Mouse (Mus musculus): ENCODE results near the gene Ipo4.
A peak's percentile ranks its signal among the peaks of the same experiment; 100 is the strongest.

Ipo4 gene

DNA sequence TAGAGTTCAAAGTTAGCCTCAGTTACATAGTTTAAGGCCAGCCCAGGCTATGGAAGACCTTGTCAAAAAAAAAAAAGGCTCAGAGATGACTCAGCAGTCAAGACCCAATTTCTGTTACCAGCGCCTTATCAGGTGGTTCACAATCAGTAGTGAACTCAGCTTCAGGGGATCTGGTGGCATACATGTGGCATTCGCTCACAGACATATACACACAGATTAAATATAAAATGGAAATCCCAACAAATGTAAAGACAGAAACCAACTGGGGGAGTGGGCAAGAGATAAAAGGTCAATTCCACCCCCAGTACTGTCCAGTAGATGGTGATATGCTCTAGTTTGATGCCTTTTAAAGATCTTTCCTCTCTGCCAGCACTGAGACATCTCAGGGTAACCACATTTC, 49.6 kb downstream of the Ipo4 start:
- no peak for DNase-seq

DNA sequence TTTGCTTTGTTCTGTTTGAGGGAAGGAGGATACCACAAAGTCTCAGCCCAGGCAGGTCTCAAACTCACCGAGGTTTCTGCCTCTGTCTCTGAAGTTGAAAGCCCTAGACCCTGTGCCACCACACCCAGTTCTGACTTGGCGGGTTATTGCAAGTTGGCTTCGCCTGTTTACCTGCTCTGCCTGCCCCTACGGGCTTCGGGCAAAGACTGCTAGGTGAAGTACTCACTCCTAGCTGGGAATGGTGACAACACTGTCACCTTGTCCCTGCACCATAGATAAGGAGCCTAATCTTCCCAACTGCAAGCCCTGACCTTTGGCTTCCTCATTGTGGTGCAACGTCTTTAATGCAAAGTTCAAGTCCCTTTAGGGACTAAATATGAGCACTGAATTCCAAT, 50.2 kb downstream of the Ipo4 start:
- DNase-seq = peak; percentile 43

DNA sequence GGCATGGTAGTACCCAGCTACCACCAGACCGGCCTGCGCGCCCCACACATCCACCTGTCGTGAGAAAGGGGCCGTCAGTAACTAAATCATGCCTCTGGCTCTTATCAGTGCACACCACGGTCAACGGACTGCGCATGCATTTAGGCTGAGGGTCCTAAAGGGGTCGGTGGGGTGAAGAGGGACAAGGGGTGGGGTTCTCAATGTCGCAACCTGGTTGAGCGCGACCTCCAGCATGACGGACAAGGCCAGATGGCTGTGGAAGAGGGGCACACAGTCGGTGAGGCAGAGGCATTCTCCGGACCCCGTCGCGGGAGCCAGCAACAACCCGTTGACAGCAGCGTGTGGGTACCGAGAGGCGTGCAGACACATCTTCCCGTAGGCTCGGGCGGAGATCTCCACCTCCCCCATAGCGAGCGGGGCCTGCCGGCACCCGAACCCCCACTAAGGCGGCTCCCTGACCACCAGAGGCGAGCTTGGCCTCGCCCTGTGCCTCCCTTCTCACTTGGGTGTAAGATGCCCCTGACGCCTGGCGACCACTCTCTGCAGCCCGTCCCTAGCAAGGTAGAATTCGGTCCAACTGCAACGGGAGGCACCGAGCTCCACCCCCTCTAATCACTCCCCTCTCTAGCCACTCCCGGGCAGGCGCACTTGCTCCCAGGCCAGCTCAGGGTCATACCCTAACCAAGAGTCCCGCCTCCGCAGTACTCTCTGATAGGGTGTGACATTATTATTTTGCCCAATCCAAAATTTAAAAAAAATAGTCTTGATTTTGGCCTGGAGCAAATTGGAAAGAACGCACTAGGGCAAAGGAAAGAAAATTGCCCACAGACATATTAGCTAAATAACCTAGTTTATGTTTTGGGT, 50.8 kb downstream of the Ipo4 start, which contains the start of gene Emc9:
TSS of gene Emc9 (minus strand) at position 601 of the 864 bp plus-strand sequence.
- DNase-seq = peak; percentile 87

DNA sequence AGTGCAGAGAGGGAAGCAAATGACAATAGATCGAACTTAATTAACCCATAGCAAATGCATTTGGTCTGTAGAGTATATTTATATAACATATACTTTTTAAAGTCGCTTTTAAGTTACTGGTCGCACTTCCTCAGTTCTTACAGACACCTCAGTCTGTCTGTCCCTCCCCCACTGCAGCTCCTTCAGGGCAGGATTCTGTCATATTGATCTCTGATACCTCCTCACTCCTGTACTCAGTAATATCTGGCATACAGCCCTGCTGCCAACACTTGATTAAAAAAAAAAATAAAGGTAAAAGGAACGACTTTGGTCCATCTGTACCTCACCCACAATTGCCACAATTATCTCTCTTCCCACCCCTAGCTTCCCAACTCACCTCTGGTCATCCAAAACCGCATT, 51.5 kb downstream of the Ipo4 start:
- no peak for DNase-seq

DNA sequence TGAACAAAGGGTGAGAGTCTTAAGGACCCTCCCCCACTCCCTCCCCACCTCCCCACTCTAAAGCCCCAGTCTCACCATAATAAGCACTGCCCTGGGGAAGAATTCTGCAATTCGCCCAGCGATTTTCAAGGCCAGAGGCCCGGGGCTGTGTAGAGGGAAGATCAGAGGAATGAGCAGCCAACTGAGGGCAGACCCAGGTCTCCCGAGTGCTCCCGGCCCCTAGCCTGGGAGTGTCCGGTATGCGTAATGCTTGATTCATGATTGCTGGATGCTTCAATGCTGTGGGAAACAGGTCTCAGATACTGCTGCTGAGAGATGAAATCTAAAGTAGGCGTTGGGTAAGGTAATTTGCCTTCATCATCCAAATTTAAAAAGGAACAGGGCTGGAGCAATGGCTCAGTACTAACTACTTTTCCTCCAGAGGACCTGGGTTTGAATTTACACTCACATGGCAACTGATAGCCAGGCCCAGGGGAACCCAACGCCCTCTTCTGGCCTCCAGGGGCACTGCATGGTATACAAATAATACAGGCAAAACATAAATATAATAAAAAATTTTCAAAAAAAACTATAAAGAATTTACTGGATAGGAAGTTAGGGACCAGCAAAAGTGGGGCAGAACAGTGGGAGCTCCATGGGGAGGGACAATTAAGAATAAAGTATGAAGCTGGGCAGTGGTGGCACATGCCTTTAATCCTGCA, 53.6 kb downstream of the Ipo4 start:
- no peak for DNase-seq

DNA sequence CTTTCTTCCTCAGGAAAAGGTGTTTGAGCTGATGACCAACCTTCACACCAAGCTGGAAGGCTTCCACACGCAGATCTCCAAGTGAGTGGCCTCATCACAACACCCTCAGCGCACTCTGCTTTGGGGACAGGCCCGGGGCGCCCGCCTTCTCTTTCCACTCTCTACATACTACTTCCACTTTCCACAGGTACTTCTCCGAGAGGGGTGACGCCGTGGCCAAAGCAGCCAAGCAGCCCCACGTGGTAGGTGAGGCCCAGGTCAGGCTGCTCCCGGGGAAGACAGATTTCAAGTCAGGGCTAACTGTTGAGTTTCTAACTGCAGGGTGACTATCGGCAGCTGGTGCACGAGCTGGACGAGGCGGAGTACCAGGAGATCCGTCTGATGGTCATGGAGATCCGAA, 55.0 kb downstream of the Ipo4 start:
- peak; percentile 28 for DNase-seq

DNA sequence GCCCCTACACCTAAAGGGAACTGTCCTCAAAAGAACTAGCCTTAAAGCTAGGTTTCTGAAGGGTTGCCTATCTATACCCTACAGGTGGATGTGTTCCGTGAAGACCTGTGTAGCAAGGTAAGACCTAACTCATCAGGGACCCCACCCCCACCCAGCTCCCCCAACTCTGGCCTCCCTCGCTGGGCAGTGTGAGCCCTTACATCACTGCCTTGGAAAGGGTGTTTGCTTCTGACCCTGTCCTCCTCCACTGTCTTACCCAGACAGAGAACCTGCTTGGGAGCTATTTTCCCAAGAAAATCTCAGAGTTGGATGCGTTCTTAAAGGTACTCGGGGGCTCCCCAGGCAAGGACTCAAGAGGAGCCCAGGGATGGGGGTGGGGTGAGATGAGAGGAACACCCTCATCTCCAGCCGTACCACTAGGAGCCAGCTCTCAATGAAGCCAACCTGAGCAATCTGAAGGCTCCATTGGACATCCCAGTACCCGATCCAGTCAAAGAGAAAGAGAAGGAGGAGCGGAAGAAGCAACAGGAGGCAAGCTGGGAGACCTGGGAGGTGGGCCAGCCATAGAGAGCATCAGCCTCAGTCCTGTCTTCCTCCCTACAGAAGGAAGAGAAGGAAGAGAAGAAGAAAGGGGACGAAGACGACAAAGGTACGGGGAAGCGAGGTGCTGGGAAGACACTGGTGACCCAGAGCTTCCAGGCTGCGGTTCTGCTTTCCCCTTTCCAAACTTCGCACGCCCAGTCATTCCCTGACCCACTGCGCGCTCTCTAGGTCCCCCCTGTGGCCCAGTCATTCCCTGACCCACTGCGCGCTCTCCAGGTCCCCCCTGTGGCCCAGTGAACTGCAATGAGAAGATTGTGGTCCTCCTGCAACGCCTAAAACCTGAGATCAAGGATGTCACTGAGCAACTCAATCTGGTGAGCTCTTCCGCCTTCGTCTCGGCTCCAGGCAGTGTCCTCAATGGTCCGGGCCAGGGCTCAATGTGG, 56.0 kb downstream of the Ipo4 start:
- DNase-seq = peak; percentile 25

DNA sequence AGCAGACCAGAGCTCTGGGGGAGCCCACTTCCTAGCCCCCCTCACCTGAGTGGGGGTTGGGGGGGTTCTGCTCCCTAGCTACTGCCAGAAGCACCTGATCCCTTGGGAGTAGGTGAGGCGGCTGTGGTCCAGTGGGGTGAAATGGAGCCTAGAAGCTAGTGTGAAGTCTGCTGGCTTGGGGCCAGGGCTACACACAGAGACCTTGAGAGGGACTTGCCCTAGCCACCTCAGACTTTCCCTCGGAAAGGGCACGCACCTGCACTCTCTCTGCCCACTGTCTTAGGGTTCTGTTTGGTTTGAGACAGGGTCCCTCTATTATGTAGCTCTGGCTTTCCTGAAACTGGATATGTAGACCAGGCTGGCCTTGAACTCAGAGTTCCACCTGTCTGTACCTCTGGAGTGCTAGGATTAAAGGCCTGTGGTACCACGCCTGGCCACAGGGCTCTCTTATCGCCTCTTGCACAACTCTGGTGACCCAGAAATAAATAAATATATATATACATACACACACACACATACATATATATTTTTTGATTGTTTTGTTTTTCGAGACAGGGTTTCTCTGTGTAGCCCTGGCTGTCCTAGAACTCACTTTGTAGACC, 57.0 kb downstream of the Ipo4 start:
- DNase-seq = no peak

DNA sequence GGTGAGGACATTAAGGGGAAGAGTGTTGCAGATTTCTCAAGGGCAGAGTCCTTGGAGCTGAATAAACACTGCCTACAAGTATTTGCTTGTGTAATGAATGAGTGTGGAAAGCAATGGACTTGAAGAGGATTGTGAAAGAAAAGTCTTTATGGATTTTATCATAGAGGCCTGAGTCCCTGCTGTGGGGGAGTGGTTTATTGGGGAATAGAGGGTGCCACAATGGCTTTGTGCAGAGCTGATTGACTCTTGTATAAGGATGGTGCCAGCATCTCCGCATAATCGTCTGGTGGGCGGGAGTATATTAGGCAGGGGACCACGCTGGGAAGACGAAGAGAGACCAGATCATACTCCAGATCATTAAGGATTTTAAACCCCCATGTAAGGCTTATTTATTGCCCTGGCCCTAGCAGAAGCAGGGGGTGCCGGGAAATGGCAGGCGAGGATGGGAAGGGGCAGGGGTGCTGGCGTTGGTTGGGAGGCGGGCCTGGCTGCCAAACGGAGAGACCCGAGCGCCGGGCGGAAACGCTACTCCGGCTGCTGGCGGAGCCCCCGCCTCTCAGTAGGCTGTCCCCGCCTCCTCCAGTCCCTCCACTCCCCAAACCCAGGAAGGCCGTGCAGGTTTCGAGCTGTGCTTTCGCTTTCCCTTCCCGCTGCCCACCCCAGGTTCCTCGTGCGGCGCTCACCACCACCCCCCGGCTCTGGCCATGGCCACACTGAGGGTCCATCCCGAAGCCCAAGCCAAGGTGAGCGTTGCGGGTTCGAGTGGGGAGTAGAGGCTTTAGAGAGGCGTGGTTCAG, 57.7 kb downstream of the Ipo4 start, which contains the start of gene Psme1:
TSS of gene Psme1 (plus strand) at position 253 of the 797 bp plus-strand sequence.
- peak; percentile 71 for DNase-seq

DNA sequence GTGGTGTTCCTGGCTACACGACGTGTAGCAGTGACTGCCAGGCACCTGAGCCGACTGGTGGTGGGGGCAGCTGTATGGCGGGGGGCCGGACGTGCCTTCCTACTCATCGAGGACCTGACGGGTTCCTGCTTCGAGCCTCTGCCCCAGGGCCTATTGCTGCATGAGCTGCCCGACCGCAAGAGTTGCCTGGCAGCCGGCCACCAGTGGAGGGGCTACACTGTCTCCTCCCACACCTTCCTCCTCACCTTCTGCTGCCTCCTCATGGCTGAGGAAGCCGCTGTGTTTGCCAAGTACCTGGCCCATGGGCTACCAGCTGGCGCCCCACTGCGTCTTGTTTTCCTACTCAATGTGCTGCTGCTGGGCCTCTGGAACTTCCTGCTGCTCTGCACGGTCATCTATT, 59.4 kb downstream of the Ipo4 start:
- no peak for DNase-seq

DNA sequence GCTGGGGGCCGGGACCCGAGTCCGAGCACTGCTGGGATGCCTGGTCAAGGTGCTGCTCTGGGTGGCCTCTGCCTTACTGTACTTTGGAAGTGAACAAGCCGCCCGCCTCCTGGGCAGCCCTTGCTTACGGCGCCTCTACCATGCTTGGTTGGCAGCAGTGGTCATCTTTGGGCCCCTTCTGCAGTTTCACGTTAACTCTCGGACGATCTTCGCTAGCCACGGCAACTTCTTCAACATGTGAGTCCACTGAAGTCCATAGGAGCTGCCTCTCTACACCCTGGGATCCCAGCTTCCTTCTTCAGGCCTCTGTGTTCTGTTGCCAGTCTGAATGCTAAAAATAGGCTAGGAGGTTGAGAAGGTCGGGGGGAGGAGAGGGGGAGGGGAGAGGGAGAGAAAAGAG, 60.0 kb downstream of the Ipo4 start:
- DNase-seq = no peak

Data from cerebellum, adult 11-12 months (tissue).